Mouse (Mus musculus) layer of hippocampus, adult 2 months (tissue): Measurements from ENCODE around the gene Arhgap24. TPM values are rescaled to one million over a fixed set of nuclear protein-coding genes. Genes with fewer than 3 reads are reported as not detected.

Source experiments
- DNase-seq, 2 experiments: peaks; one replicate each; pipeline ENCODE4 v3.0.0; 2022; ENCODE audit warnings: low spot score in 2 of 2
- H3K27ac ChIP-seq: fragments of 200-600 bp; 2 replicates; pipeline ENCODE4 v1.8.1; 2022
- H3K4me3 ChIP-seq: fragments of 200-600 bp; 2 replicates; pipeline ENCODE4 v1.8.1; 2022; ENCODE audit warnings: mild to moderate bottlenecking
- CTCF ChIP-seq: fragments of 200-600 bp; conservative IDR thresholded peaks from 2 replicates; pipeline ENCODE4 v1.8.1; 2022; ENCODE audit warnings: antibody characterized with exemption, mild to moderate bottlenecking, moderate library complexity
- total RNA-seq, 2 experiments: library from RNA; stranded (reverse); gene quantifications; 2 replicates each; pipeline ENCODE4 v1.2.3; 2021

Gene Arhgap24
- total RNA-seq, 2 experiments from 2014 or later, result 4.8 to 5.3 TPM

- peak overlapping the region; percentile 80 for H3K27ac ChIP-seq
- DNase-seq, result no peak
- no peak for TF ChIP-seq CTCF
- H3K4me3 ChIP-seq, result no peak overlapping the region
Observed at GRCm38 (mm10) chr5:102751661-102752307, 270.6 kb downstream of the Arhgap24 start.

GRCm38 (mm10) chr5:102752308-102752663, 271.1 kb downstream of the Arhgap24 start:
- DNase-seq, result peak; percentile 18 to 34
- Histone ChIP-seq H3K4me3 (no peak overlapping the region), H3K27ac (peak overlapping the region; percentile 80)
- no peak for TF ChIP-seq CTCF

- TF ChIP-seq CTCF, result no peak
- Histone ChIP-seq H3K27ac (peak overlapping the region; percentile 74), H3K4me3 (no peak overlapping the region)
- DNase-seq, result peak in 1 of 2 experiments; percentile 13
Observed at GRCm38 (mm10) chr5:102757040-102757439, 275.8 kb downstream of the Arhgap24 start.

- TF ChIP-seq CTCF, result no peak
- H3K4me3 ChIP-seq, result no peak overlapping the region
- no peak overlapping the region for H3K27ac ChIP-seq
- DNase-seq, result no peak
Observed at GRCm38 (mm10) chr5:102765694-102766093, 284.5 kb downstream of the Arhgap24 start.

- peak; percentile 82 for TF ChIP-seq CTCF
- H3K4me3 ChIP-seq, result no peak overlapping the region
- H3K27ac ChIP-seq, result no peak overlapping the region
- DNase-seq, result peak in 1 of 2 experiments; percentile 15
Observed at GRCm38 (mm10) chr5:102766311-102767057, 285.3 kb downstream of the Arhgap24 start.

GRCm38 (mm10) chr5:102767058-102767444, 285.9 kb downstream of the Arhgap24 start:
- DNase-seq, result no peak
- TF ChIP-seq CTCF, result no peak
- no peak overlapping the region for H3K27ac ChIP-seq
- H3K4me3 ChIP-seq, result no peak overlapping the region

- Histone ChIP-seq H3K4me3 (no peak overlapping the region), H3K27ac (no peak overlapping the region)
- no peak for TF ChIP-seq CTCF
- DNase-seq, result no peak
Observed at GRCm38 (mm10) chr5:102767822-102768221, 286.6 kb downstream of the Arhgap24 start.

GRCm38 (mm10) chr5:102768385-102769080, 287.3 kb downstream of the Arhgap24 start:
- Histone ChIP-seq H3K27ac (no peak overlapping the region), H3K4me3 (no peak overlapping the region)
- TF ChIP-seq CTCF, result no peak
- no peak for DNase-seq

- no peak for DNase-seq
- Histone ChIP-seq H3K27ac (no peak overlapping the region), H3K4me3 (no peak overlapping the region)
- TF ChIP-seq CTCF, result no peak
Observed at GRCm38 (mm10) chr5:102770611-102771010, 289.4 kb downstream of the Arhgap24 start.

- no peak for TF ChIP-seq CTCF
Observed at GRCm38 (mm10) chr5:102774500-102774899, 293.3 kb downstream of the Arhgap24 start.

GRCm38 (mm10) chr5:102777255-102777654, 296.1 kb downstream of the Arhgap24 start:
- no peak for DNase-seq
- Histone ChIP-seq H3K4me3 (no peak overlapping the region), H3K27ac (no peak overlapping the region)
- TF ChIP-seq CTCF, result no peak

More at GRCm38 (mm10) chr5:102774500-102774899, 293.3 kb downstream of the Arhgap24 start:
- H3K27ac ChIP-seq, result no peak overlapping the region
- DNase-seq, result no peak
- H3K4me3 ChIP-seq, result no peak overlapping the region

- no peak for DNase-seq
- no peak for TF ChIP-seq CTCF
- Histone ChIP-seq H3K27ac (no peak overlapping the region), H3K4me3 (no peak overlapping the region)
Observed at GRCm38 (mm10) chr5:102777852-102778251, 296.7 kb downstream of the Arhgap24 start.

- no peak overlapping the region for H3K27ac ChIP-seq
- TF ChIP-seq CTCF, result no peak
- DNase-seq, result no peak
- H3K4me3 ChIP-seq, result no peak overlapping the region
Observed at GRCm38 (mm10) chr5:102778253-102778652, 297.1 kb downstream of the Arhgap24 start.
